Mouse (Mus musculus): ENCODE measurements at regions not wholly inside any gene's neighbourhood (a gene's known extent, or its start where the extent isn't known, plus 50 kb on each side); places are given as distances from the start of the nearest gene placed in this dataset.
A peak's percentile ranks its signal among the peaks of the same experiment; 100 is the strongest.
"Not testable (repeated sequence)": the region's sequence is repeated elsewhere in the genome, so short reads cannot be mapped to it uniquely, and the experiment has no call there.

GRCm38 (mm10) chr1:101524447-101524846 is 1751.9 kb downstream of the Cntnap5b start:
- DNase-seq (ENCODE audit: low spot score) (no peak), ATAC-seq (ENCODE audit: insufficient read depth, low FRiP score, low TSS enrichment) (no peak)
- WGBS, result 97% methylated on average over 2 of the region's 2 CpGs
- Histone ChIP-seq H3K9me3 (ENCODE audit: control insufficient read depth, low read length) (no peaks in the 10 kb centered on the region), H3K4me1 (ENCODE audit: control insufficient read depth, insufficient read depth, low read length) (no peaks in the 10 kb centered on the region), H3K4me3 (ENCODE audit: low read depth, low read length) (no peak overlapping the region), H3K36me3 (ENCODE audit: control insufficient read depth, insufficient read depth, low read length) (no peaks in the 10 kb centered on the region), H3K27ac (ENCODE audit: low read depth, low read length) (no peak overlapping the region), H3K9ac (ENCODE audit: low read length) (no peak overlapping the region), H3K27me3 (ENCODE audit: control insufficient read depth, insufficient read depth, low read length) (no peaks in the 10 kb centered on the region), H3K4me2 (ENCODE audit: low read depth) (no peak overlapping the region)

GRCm38 (mm10) chr1:101530001-101530400 is 1757.4 kb downstream of the Cntnap5b start:
- Histone ChIP-seq H3K27ac (ENCODE audit: low read depth, low read length) (no peak overlapping the region), H3K4me1 (ENCODE audit: control insufficient read depth, insufficient read depth, low read length) (no peaks in the 10 kb centered on the region), H3K27me3 (ENCODE audit: control insufficient read depth, insufficient read depth, low read length) (no peaks in the 10 kb centered on the region), H3K4me3 (ENCODE audit: low read depth, low read length) (no peak overlapping the region), H3K36me3 (ENCODE audit: control insufficient read depth, insufficient read depth, low read length) (no peaks in the 10 kb centered on the region), H3K9me3 (ENCODE audit: control insufficient read depth, low read length) (no peaks in the 10 kb centered on the region), H3K9ac (ENCODE audit: low read length) (no peak overlapping the region), H3K4me2 (ENCODE audit: low read depth) (no peak overlapping the region)
- WGBS, result 74% methylated on average over 3 of the region's 3 CpGs
- ATAC-seq (ENCODE audit: insufficient read depth, low FRiP score, low TSS enrichment) (no peak), DNase-seq (ENCODE audit: low spot score) (no peak)

- Histone ChIP-seq H3K27me3 (ENCODE audit: control insufficient read depth, insufficient read depth, low read length) (no peaks in the 10 kb centered on the region), H3K9ac (ENCODE audit: low read length) (no peak overlapping the region), H3K36me3 (ENCODE audit: control insufficient read depth, insufficient read depth, low read length) (no peaks in the 10 kb centered on the region), H3K4me1 (ENCODE audit: control insufficient read depth, insufficient read depth, low read length) (no peaks in the 10 kb centered on the region), H3K4me3 (ENCODE audit: low read depth, low read length) (no peak overlapping the region), H3K4me2 (ENCODE audit: low read depth) (no peak overlapping the region), H3K9me3 (ENCODE audit: control insufficient read depth, low read length) (no peaks in the 10 kb centered on the region), H3K27ac (ENCODE audit: low read depth, low read length) (no peak overlapping the region)
- WGBS, result 81% methylated on average over 1 of the region's 1 CpGs
- ATAC-seq (ENCODE audit: insufficient read depth, low FRiP score, low TSS enrichment), result no peak
- no peak for DNase-seq (ENCODE audit: low spot score)
Measured at GRCm38 (mm10) chr1:101572256-101572655, 1799.7 kb downstream of the Cntnap5b start.

- WGBS, result 35% methylated on average over 2 of the region's 2 CpGs
- peak; percentile 48 for ATAC-seq (ENCODE audit: insufficient read depth, low FRiP score, low TSS enrichment)
- no peak for DNase-seq (ENCODE audit: low spot score)
Measured at GRCm38 (mm10) chr1:101585325-101586028, 1812.9 kb downstream of the Cntnap5b start.

GRCm38 (mm10) chr1:101628461-101628860 is 1855.9 kb downstream of the Cntnap5b start:
- WGBS, result 10% methylated on average over 1 of the region's 1 CpGs

More at GRCm38 (mm10) chr1:101585325-101586028, 1812.9 kb downstream of the Cntnap5b start:
- H3K27me3 ChIP-seq (ENCODE audit: control insufficient read depth, insufficient read depth, low read length), result no peaks in the 10 kb centered on the region
- no peaks in the 10 kb centered on the region for H3K36me3 ChIP-seq (ENCODE audit: control insufficient read depth, insufficient read depth, low read length)
- H3K4me2 ChIP-seq (ENCODE audit: low read depth), result no peak overlapping the region
- no peak overlapping the region for H3K4me3 ChIP-seq (ENCODE audit: low read depth, low read length)
- H3K9ac ChIP-seq (ENCODE audit: low read length), result no peak overlapping the region
- H3K4me1 ChIP-seq (ENCODE audit: control insufficient read depth, insufficient read depth, low read length), result no peaks in the 10 kb centered on the region
- no peak overlapping the region for H3K27ac ChIP-seq (ENCODE audit: low read depth, low read length)
- no peaks in the 10 kb centered on the region for H3K9me3 ChIP-seq (ENCODE audit: control insufficient read depth, low read length)

GRCm38 (mm10) chr1:101629006-101629405 is 1856.4 kb downstream of the Cntnap5b start:
- H3K4me1 ChIP-seq (ENCODE audit: control insufficient read depth, insufficient read depth, low read length), result no peaks in the 10 kb centered on the region
- WGBS, result 66% methylated on average over 2 of the region's 2 CpGs
- no peak for ATAC-seq (ENCODE audit: insufficient read depth, low FRiP score, low TSS enrichment)
- DNase-seq (ENCODE audit: low spot score), result no peak
- H3K27ac ChIP-seq (ENCODE audit: low read depth, low read length), result no peak overlapping the region
- no peak overlapping the region for H3K4me2 ChIP-seq (ENCODE audit: low read depth)
- no peaks in the 10 kb centered on the region for H3K36me3 ChIP-seq (ENCODE audit: control insufficient read depth, insufficient read depth, low read length)
- no peak overlapping the region for H3K4me3 ChIP-seq (ENCODE audit: low read depth, low read length)
- H3K27me3 ChIP-seq (ENCODE audit: control insufficient read depth, insufficient read depth, low read length), result no peaks in the 10 kb centered on the region
- no peak overlapping the region for H3K9ac ChIP-seq (ENCODE audit: low read length)
- H3K9me3 ChIP-seq (ENCODE audit: control insufficient read depth, low read length), result no peaks in the 10 kb centered on the region

More at GRCm38 (mm10) chr1:101628461-101628860, 1855.9 kb downstream of the Cntnap5b start:
- H3K9ac ChIP-seq (ENCODE audit: low read length), result no peak overlapping the region
- no peak overlapping the region for H3K4me3 ChIP-seq (ENCODE audit: low read depth, low read length)
- no peak overlapping the region for H3K4me2 ChIP-seq (ENCODE audit: low read depth)
- ATAC-seq (ENCODE audit: insufficient read depth, low FRiP score, low TSS enrichment) (no peak), DNase-seq (ENCODE audit: low spot score) (no peak)
- no peaks in the 10 kb centered on the region for H3K4me1 ChIP-seq (ENCODE audit: control insufficient read depth, insufficient read depth, low read length)
- H3K27me3 ChIP-seq (ENCODE audit: control insufficient read depth, insufficient read depth, low read length), result no peaks in the 10 kb centered on the region
- H3K9me3 ChIP-seq (ENCODE audit: control insufficient read depth, low read length), result no peaks in the 10 kb centered on the region
- H3K27ac ChIP-seq (ENCODE audit: low read depth, low read length), result no peak overlapping the region
- H3K36me3 ChIP-seq (ENCODE audit: control insufficient read depth, insufficient read depth, low read length), result no peaks in the 10 kb centered on the region

- H3K27me3 ChIP-seq (ENCODE audit: control insufficient read depth, insufficient read depth, low read length); H3K4me3 ChIP-seq (ENCODE audit: low read depth, low read length); H3K9ac ChIP-seq (ENCODE audit: low read length); ATAC-seq (ENCODE audit: insufficient read depth, low FRiP score, low TSS enrichment); H3K27ac ChIP-seq (ENCODE audit: low read depth, low read length); H3K9me3 ChIP-seq (ENCODE audit: control insufficient read depth, low read length); H3K4me1 ChIP-seq (ENCODE audit: control insufficient read depth, insufficient read depth, low read length); H3K4me2 ChIP-seq (ENCODE audit: low read depth); H3K36me3 ChIP-seq (ENCODE audit: control insufficient read depth, insufficient read depth, low read length): not testable (repeated sequence)
- WGBS, result 97% methylated on average over 2 of the region's 2 CpGs
- peak; percentile 63 for DNase-seq (ENCODE audit: low spot score)
Measured at GRCm38 (mm10) chr1:101664287-101664686, 1891.7 kb downstream of the Cntnap5b start.

- Histone ChIP-seq H3K9ac (ENCODE audit: low read length) (no peak overlapping the region), H3K4me2 (ENCODE audit: low read depth) (no peak overlapping the region), H3K4me1 (ENCODE audit: control insufficient read depth, insufficient read depth, low read length) (no peaks in the 10 kb centered on the region), H3K4me3 (ENCODE audit: low read depth, low read length) (no peak overlapping the region), H3K27ac (ENCODE audit: low read depth, low read length) (no peak overlapping the region), H3K9me3 (ENCODE audit: control insufficient read depth, low read length) (no peaks in the 10 kb centered on the region), H3K36me3 (ENCODE audit: control insufficient read depth, insufficient read depth, low read length) (no peaks in the 10 kb centered on the region), H3K27me3 (ENCODE audit: control insufficient read depth, insufficient read depth, low read length) (no peaks in the 10 kb centered on the region)
- ATAC-seq (ENCODE audit: insufficient read depth, low FRiP score, low TSS enrichment) (peak; percentile 79), DNase-seq (ENCODE audit: low spot score) (no peak)
- 19% methylated on average over 5 of the region's 5 CpGs for WGBS
Measured at GRCm38 (mm10) chr1:101683772-101684434, 1911.3 kb downstream of the Cntnap5b start.

GRCm38 (mm10) chr1:101684983-101685382 is 1912.4 kb downstream of the Cntnap5b start:
- Histone ChIP-seq H3K36me3 (ENCODE audit: control insufficient read depth, insufficient read depth, low read length) (no peaks in the 10 kb centered on the region), H3K27ac (ENCODE audit: low read depth, low read length) (no peak overlapping the region), H3K27me3 (ENCODE audit: control insufficient read depth, insufficient read depth, low read length) (no peaks in the 10 kb centered on the region), H3K4me3 (ENCODE audit: low read depth, low read length) (no peak overlapping the region), H3K4me1 (ENCODE audit: control insufficient read depth, insufficient read depth, low read length) (no peaks in the 10 kb centered on the region), H3K9me3 (ENCODE audit: control insufficient read depth, low read length) (no peaks in the 10 kb centered on the region), H3K9ac (ENCODE audit: low read length) (no peak overlapping the region), H3K4me2 (ENCODE audit: low read depth) (no peak overlapping the region)
- no peak for DNase-seq (ENCODE audit: low spot score)
- ATAC-seq (ENCODE audit: insufficient read depth, low FRiP score, low TSS enrichment), result no peak
